Mouse (Mus musculus): ENCODE data around the gene St6gal1.

Gene St6gal1

GRCm38 (mm10) chr16:23361434-23361970 lies 137.0 kb downstream of the St6gal1 start:
- DNase-seq = no peak

DNA sequence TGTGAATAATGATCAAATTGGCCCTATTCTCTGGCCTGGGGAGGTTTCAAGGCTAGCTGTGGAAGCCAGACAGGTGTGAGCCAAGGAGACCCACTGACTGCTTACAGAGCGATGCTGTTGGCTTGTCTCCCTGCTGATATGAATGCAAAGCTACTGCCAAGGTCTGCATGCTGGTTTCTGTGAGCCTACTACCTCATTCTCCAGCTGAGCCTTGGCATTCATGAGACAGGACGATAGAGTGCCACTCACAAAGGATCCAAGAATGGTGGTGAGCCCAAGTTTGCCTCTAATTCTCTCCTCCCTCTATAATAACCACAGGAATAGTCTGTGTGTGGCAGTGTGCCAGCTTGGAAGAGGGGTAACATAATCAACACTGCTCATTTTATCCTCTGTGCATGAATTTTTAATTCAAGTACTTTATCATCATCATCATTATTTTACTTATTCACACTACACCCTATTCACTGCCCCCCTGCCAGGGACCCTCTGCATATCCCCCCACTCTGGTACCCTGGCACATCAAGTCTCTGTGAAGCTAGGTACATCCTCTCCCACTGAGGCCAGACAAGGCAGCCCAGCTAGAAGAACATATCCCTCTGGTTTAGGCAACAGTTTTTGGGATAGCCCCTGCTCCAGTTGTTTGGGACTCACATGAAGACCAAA lies 139.9 kb downstream of the St6gal1 start:
- no peak for DNase-seq

GRCm38 (mm10) chr16:23369124-23369523 lies 144.6 kb downstream of the St6gal1 start:
- DNase-seq = no peak

GRCm38 (mm10) chr16:23370724-23371123 lies 146.2 kb downstream of the St6gal1 start:
- DNase-seq = no peak

- no peak for DNase-seq
Measured at GRCm38 (mm10) chr16:23372340-23372739, 147.8 kb downstream of the St6gal1 start.

GRCm38 (mm10) chr16:23374068-23374467 lies 149.5 kb downstream of the St6gal1 start:
- no peak for DNase-seq

GRCm38 (mm10) chr16:23374938-23375337 lies 150.4 kb downstream of the St6gal1 start:
- DNase-seq = no peak

DNA sequence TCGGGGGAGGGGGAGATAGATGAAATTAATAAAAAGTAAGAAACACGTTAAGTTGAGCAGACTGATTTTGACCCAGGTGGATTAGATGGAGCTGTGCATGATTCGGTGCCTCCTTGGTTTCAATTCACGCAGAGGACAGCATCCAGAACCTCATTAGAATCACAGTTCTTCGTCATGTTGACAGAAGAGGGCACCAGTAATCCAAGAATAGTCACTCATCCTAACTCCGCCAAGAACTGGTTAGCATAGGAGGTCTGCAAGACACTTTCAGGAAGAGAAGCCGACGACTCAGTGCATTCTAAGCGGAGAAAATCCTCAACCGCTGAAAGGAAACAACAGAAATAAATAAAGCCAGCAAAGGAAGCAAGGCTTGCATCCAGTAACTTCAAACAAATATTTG lies 151.6 kb downstream of the St6gal1 start:
- no peak for DNase-seq

GRCm38 (mm10) chr16:23379536-23380230 lies 155.1 kb downstream of the St6gal1 start:
- DNase-seq = no peak

- DNase-seq = no peak
Measured at GRCm38 (mm10) chr16:23384304-23384703, 159.8 kb downstream of the St6gal1 start.

DNA sequence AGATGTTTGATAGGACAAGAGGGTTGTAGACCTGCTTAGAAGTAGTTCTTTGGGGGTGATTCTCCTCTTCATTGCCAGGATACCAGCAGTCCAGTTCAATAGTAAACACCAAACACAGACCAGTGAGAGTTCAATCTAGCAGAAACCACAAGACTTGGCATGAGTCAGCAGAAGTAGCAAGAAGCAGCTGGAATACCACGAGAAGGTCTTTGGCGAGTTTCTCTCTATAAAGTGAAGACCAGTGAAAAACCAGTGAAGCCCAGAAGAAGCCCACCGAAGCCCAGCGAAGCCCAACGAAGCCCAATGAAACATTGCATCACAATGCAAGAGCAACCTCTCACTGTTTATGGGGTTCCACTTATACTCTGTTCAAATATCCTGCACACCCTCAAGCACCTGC lies 173.4 kb downstream of the St6gal1 start:
- DNase-seq = no peak

GRCm38 (mm10) chr16:23401463-23401862 lies 176.9 kb downstream of the St6gal1 start:
- DNase-seq = no peak

DNA sequence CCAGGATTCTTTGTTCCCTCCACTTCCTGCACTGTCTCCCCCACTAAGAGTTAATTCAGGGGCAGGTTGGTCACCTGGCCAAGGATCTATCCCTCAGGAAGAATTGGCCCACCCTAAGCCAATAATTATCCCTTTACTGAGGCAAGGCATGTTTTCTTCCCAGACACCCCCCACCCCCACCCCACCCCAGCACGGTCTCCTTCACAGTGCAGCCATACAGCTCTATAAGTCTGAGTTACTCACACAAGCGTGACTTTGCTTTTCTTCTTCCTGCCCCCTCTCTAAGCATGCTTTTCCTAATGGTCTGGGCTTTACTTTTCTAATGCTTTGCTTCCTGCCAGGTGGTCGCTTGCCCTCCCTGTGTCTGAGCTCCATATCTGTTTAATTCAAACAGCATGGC lies 177.4 kb downstream of the St6gal1 start:
- no peak for DNase-seq

- peak; percentile 75 to 81 for DNase-seq
Measured at GRCm38 (mm10) chr16:23403008-23403755, 178.6 kb downstream of the St6gal1 start.

All from thymus, postnatal 36 days (tissue).